Mouse (Mus musculus) heart, adult 2 months (tissue): ENCODE data around the gene Ivns1abp.

Experiments
- CTCF ChIP-seq: fragments of 200-600 bp; IDR thresholded peaks from 2 replicates; pipeline ENCODE4 v1.8.1; 2022; ENCODE audit warnings: antibody characterized with exemption, mild to moderate bottlenecking, moderate library complexity
- POLR2A ChIP-seq: fragments of 200-500 bp; IDR thresholded peaks from 2 replicates; pipeline ENCODE4 v1.6.1; 2011; ENCODE audit warnings: mild to moderate bottlenecking, low read depth, low read length, control low read depth; ENCODE audit not compliant: insufficient read depth

GRCm38 (mm10) chr1:151338234-151338633 lies 6.0 kb upstream of the Ivns1abp start:
- TF ChIP-seq CTCF (no peak), POLR2A (no peak)
